Mouse (Mus musculus) naive thymus-derived CD4-positive, alpha-beta T cell, adult 2 months (primary cell): Measurements from ENCODE around the gene Rabggta.

ENCODE experiments used
- DNase-seq: peaks from one replicate; pipeline ENCODE4 v3.0.0-alpha.2; 2011; ENCODE audit warnings: low read depth

The Rabggta gene

GRCm38 (mm10) chr14:55721700-55722437 lies at the start of gene Rabggta:
Rabggta (minus strand) TSS chr14:55722263.
- peak; percentile 97 for DNase-seq

GRCm38 (mm10) chr14:55769087-55769703 lies 47.1 kb upstream of the Rabggta start:
- DNase-seq = no peak

DNA sequence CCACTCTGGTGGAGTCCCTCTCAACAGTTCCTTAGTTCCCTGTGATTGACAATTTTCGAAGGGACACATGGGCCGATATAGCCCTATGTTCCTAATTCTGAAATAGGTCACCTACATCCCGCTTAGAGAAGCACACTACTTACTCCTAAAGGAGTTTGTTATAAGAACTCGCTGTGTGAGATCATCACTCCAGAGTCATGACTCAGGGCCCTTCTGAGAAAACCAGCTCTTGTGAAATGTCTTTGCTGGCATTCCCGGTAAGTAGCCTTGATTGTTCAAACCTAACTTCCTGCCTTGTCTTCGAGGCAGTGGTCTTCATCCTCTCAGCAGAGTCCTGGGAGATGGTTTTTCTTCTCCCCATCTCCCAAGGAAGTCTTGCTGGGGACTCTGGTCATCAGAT lies 46.5 kb upstream of the Rabggta start:
- DNase-seq = no peak

- no peak for DNase-seq
These were observed 45.7 kb upstream of the Rabggta start for GRCm38 (mm10) chr14:55767519-55768414.

GRCm38 (mm10) chr14:55765696-55766095 lies 43.6 kb upstream of the Rabggta start, which contains the start of gene Ltb4r1:
Ltb4r1 (plus strand) TSS chr14:55765962.
- no peak for DNase-seq

DNA sequence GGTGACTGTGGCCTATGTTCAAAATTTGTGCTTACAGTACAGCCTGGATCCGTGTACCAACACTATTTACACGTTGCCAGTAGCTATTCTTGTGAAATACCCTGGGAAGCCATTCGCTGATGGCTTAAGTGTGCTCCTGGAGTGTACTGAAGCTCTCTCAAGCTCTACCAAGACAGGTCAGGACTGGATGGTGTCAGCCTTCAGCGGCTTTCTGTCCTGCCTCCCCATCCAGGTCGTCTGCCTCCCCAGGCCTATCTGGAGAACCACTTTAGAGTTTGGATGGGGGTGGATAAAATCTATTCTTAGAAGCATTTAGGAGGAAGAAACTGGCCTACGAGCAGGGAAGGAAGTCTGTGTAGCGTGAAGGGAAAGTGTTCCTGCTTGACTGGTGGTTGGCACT lies 41.1 kb upstream of the Rabggta start:
- DNase-seq = no peak

DNA sequence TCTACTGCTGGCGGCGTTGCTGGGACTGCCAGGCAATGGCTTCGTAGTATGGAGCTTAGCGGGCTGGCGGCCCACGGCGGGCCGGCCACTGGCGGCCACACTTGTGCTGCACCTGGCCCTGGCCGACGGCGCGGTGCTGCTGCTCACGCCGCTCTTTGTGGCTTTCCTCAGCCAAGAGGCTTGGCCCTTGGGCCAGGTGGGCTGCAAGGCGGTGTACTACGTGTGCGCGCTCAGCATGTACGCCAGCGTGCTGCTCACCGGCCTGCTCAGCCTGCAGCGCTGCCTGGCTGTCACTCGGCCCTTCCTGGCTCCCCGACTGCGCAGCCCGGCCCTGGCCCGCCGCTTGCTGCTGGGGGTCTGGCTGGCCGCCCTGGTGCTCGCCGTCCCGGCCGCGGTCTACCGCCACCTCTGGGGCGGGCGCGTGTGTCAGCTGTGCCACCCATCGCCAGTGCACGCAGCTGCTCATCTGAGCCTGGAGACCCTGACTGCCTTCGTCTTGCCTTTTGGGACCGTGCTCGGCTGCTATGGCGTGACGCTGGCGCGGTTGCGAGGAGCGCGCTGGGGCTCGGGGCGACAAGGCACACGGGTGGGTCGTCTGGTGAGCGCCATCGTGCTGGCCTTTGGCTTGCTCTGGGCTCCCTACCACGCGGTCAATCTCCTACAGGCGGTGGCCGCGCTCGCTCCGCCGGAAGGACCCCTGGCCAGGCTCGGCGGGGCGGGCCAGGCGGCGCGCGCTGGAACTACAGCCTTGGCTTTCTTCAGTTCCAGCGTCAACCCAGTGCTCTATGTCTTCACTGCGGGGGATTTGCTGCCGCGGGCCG lies 40.1 kb upstream of the Rabggta start:
- no peak for DNase-seq

DNA sequence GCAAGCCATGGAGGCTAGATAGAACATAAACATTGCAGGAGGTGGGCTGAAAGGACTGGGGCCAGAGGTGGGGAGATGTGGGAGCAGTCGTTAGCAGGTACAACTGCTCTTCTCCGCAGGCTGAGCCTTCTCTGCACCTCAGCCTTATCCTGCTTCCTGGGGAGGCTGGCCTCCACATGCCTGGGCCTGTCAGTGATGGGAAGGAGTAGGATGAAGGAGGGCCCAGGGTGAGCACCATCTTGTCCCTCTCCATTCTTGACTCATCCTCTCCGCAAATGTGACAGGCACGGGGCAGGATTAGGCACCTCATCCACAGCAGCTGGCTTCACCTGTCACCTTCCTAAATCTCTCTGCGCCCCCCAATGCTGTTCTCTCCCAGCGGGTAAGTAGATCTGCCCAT lies 39.1 kb upstream of the Rabggta start, which contains the start of gene Ltb4r2:
Gene Ltb4r2 (plus strand): TSS at position 266 of the 400 bp plus-strand sequence.
- no peak for DNase-seq

DNA sequence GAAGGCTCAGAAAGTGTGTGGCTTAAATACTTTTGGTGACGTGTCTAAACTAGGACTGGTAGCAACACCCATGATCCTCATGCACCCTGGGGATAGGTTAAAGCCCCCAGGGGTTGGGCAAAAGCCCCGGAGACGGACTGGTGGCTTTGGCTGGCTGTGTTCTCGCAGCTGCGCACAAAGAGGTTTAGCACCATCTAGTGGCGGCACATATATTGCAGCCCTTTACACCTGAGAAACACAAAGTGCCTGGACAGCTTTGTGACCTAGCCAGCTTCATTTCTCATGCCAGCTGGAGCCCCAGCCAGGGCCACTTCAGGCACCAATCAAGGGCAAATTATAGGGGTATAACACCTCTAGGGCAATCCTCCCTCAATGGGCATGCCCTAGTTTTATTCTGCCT lies 38.1 kb upstream of the Rabggta start:
- DNase-seq = peak; percentile 86

DNA sequence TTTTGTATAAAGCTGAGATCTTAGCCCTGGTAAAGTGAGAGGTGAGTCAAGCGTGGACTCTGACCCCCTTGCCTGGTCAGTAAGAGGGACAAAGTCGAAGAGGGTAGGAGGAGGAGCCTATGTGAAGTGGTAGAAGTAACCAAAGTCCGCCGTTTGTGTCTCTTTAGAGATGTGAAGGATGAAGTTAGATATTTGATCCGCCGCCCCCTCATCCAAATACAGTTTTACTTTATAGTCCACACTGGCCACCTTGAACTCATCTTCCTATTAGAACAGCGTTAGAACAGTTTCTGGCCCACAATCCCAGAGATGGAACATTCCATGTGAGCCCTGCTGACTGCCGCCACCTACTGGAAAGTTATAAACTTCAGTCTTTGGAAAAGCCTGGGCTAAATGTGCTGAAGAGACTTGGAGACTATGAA lies 36.3 kb upstream of the Rabggta start, which contains the start of gene Cideb:
Gene Cideb (minus strand): TSS at position 96 of the 422 bp plus-strand sequence.
- peak; percentile 59 for DNase-seq

GRCm38 (mm10) chr14:55757566-55757965 lies 35.5 kb upstream of the Rabggta start:
- no peak for DNase-seq

- no peak for DNase-seq
These were observed 25.2 kb upstream of the Rabggta start for GRCm38 (mm10) chr14:55747051-55747847.

GRCm38 (mm10) chr14:55745861-55746237 lies 23.8 kb upstream of the Rabggta start:
- DNase-seq = no peak

GRCm38 (mm10) chr14:55745180-55745860 lies 23.3 kb upstream of the Rabggta start, which contains the start of the genes Dhrs1 and Nop9:
Dhrs1 (minus strand) TSS chr14:55745690.
Nop9 (plus strand) TSS chr14:55745693.
- DNase-seq = peak; percentile 88

- DNase-seq = peak; percentile 95
These were observed 21.6 kb upstream of the Rabggta start for GRCm38 (mm10) chr14:55743711-55744110.

DNA sequence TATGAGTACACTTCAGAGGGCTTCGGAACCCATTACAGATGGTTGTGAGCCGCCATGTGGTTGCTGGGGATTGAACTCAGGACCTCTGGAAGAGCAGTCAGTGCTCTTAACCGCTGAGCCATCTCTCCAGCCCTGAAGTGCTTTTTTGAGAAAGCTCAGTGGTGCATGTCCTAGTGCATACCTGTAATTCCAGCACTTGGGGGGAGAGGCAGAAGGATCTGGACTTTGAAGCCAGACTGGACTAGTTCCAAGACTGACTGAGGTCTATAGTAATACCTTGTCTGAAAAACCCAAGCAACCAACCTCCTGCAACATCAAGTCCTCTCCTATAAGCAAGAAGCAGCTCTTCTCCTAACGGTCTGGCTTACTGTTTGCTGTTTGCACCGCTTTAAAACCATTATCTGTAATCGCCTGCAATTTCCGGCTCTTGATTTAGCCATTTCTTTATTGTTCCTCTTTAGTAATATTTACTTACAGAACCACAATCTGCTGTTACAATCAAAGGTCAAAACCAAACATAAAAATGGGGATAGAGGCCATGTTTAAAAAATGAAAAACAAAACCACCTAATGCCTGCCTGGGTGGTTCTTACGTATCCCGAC lies 15.1 kb upstream of the Rabggta start:
- DNase-seq = no peak

DNA sequence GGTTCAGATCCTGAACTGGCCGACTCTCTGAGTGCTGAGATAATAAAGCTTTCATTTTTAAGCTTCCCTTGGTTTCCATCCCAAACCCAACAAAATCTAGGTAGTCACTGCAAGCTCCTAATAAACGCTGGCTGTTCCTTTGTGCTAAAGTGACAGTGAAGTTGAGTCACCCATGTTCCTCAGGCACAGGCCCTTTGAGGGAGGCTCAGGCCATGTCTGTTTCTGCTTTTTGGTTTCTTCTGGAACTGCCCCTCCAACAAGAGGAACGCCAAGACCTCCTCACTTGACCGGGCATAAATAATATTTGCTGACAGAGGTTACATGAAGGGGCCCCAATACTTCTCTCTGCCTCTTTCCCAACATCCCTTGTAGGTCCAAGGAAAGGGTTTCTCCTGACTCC lies 13.7 kb upstream of the Rabggta start:
- no peak for DNase-seq

DNA sequence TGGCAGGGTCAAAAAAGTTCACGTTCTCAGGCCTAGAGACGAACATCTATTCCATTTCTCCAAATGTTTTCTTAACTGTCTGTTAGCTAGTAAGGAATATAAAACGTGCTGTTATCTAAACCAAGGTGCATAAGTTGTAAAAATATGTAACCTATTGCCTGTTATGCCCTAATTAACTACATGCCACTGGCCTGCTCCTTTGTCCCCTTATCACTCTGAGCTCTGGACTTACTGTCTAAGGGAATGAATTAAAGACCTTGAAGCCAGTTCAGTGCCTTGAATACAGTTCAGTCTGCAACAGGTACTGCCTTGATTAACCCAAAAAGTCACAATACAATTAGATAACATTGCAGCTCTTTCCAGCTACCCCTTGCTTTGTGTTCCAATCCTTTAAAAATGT lies 13.3 kb upstream of the Rabggta start:
- DNase-seq = no peak

DNA sequence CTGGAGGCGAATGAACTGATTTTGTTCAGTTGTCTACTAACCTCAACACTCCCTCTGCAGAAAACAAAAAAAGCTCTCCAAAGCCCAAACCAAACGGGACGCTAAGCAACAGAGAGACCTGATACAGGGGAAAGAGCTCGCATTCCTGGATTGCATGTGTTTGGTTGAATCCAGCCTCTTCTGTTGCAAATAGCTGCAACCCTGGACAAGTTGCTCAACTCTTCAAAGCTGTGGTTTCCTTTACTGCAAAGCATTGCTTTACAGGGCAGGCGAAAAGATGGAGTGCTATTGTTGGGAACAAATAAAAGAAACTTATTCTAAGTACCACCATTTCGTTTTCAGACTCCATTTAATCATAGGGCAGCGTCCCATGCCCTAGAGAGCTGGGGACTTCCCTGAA lies 12.8 kb upstream of the Rabggta start:
- DNase-seq = no peak

GRCm38 (mm10) chr14:55733889-55734288 lies 11.8 kb upstream of the Rabggta start:
- no peak for DNase-seq
